Mouse (Mus musculus) liver, embryonic 11.5 days (tissue): Measurements from ENCODE around the gene Med10. TPM values are rescaled to one million over a fixed set of nuclear protein-coding genes. Genes with fewer than 3 reads are reported as not detected.

Experiments used
- ATAC-seq: fragments of 200-750 bp; cut with Nextera tagmentation; replicated peaks from 2 replicates; pipeline ENCODE4 v1.8.0; 2017; ENCODE audit warnings: moderate number of reproducible peaks, mild to moderate bottlenecking, moderate TSS enrichment, moderate library complexity; ENCODE audit not compliant: low FRiP score
- DNase-seq: peaks from one replicate; pipeline ENCODE4 v3.0.0-alpha.2; 2017; ENCODE audit warnings: low spot score
- H3K27ac ChIP-seq: fragments of 300-500 bp; sonication (generic); 2 replicates; pipeline ENCODE4 v1.5.1; 2014; ENCODE audit warnings: mild to moderate bottlenecking, low read depth, low read length, control low read depth
- H3K27me3 ChIP-seq: fragments of 300-500 bp; sonication (generic); replicated peaks from 2 replicates; pipeline ENCODE4 v1.6.1; 2014; ENCODE audit warnings: low read length, mixed read lengths; ENCODE audit not compliant: control insufficient read depth, insufficient read depth
- H3K36me3 ChIP-seq: fragments of 300-500 bp; sonication (generic); 2 replicates; pipeline ENCODE4 v1.6.1; 2014; ENCODE audit warnings: mild to moderate bottlenecking, low read length, moderate library complexity, mixed read lengths; ENCODE audit not compliant: control insufficient read depth, insufficient read depth
- H3K4me1 ChIP-seq: fragments of 300-500 bp; sonication (generic); replicated peaks from 2 replicates; pipeline ENCODE4 v1.6.1; 2014; ENCODE audit warnings: low read length, mixed read lengths; ENCODE audit not compliant: control insufficient read depth, insufficient read depth
- H3K4me2 ChIP-seq: fragments of 300-500 bp; sonication (generic); 2 replicates; pipeline ENCODE4 v1.6.1; 2014; ENCODE audit warnings: mild to moderate bottlenecking, control low read depth, moderate library complexity
- H3K4me3 ChIP-seq: fragments of 300-500 bp; sonication (generic); 2 replicates; pipeline ENCODE4 v1.5.1; 2014; ENCODE audit warnings: low read depth, low read length, control low read depth
- H3K9ac ChIP-seq: fragments of 300-500 bp; sonication (generic); 2 replicates; pipeline ENCODE4 v1.6.1; 2014; ENCODE audit warnings: low read depth, low read length, control low read depth
- H3K9me3 ChIP-seq: fragments of 300-500 bp; sonication (generic); 2 replicates; pipeline ENCODE4 v1.6.1; 2016; ENCODE audit warnings: low read length, inconsistent platforms, mixed read lengths; ENCODE audit not compliant: control insufficient read depth
- WGBS: fragments of 180-500 bp; shearing (Covaris S2); extraction: QIAGEN DNeasy Blood & Tissue Kit; methylation state at CpG from one replicate; pipeline ENCODE4 v1.1.7; 2014; 5-methylcytosine and 5-hydroxymethylcytosine counted together
- polyA plus RNA-seq: library from polyadenylated mRNA; unstranded; fragments of >200 nt; fragmentation: Nextera tagmentation; extraction: Ambion mirVana; gene quantifications from 2 replicates; pipeline ENCODE4 v1.2.1, GENCODE M21; 2014

Gene Med10
- polyA plus RNA-seq, 1 experiment from 2014 or later, result 121 TPM

- Histone ChIP-seq H3K4me2 (no peak overlapping the region), H3K27me3 (no peaks in the 10 kb centered on the region)
- DNase-seq, result no peak
Observed at GRCm38 (mm10) chr13:69821169-69821822, 19.1 kb downstream of the Med10 start.

GRCm38 (mm10) chr13:69823920-69824637 is 21.9 kb downstream of the Med10 start:
- Histone ChIP-seq H3K4me1 (no peaks in the 10 kb centered on the region), H3K27ac (no peak overlapping the region), H3K36me3 (no peaks in the 10 kb centered on the region), H3K9me3 (no peaks in the 10 kb centered on the region), H3K4me2 (no peak overlapping the region), H3K4me3 (no peak overlapping the region), H3K27me3 (no peaks in the 10 kb centered on the region), H3K9ac (no peak overlapping the region)
- ATAC-seq (no peak), DNase-seq (no peak)
- 83% methylated on average over 19 of the region's 19 CpGs for WGBS

More at GRCm38 (mm10) chr13:69821169-69821822, 19.1 kb downstream of the Med10 start:
- 44% methylated on average over 3 of the region's 3 CpGs for WGBS
- H3K9ac ChIP-seq, result no peak overlapping the region
- no peak overlapping the region for H3K4me3 ChIP-seq
- H3K9me3 ChIP-seq, result no peaks in the 10 kb centered on the region
- no peak for ATAC-seq
- 0 out of 2 replicates have a peak, but pooled peaks cover 7% of the 10 kb centered on the region for H3K36me3 ChIP-seq
- no peaks in the 10 kb centered on the region for H3K4me1 ChIP-seq
- no peak overlapping the region for H3K27ac ChIP-seq

- Histone ChIP-seq H3K9ac (no peak overlapping the region), H3K4me3 (no peak overlapping the region), H3K27ac (no peak overlapping the region), H3K4me1 (no peaks in the 10 kb centered on the region), H3K9me3 (no peaks in the 10 kb centered on the region), H3K36me3 (no peaks in the 10 kb centered on the region), H3K4me2 (no peak overlapping the region), H3K27me3 (no peaks in the 10 kb centered on the region)
- DNase-seq (no peak), ATAC-seq (no peak)
- WGBS, result 36% methylated on average over 8 of the region's 8 CpGs
Observed at GRCm38 (mm10) chr13:69825396-69826095, 23.4 kb downstream of the Med10 start.

- Histone ChIP-seq H3K4me1 (no peaks in the 10 kb centered on the region), H3K9ac (no peak overlapping the region), H3K4me3 (no peak overlapping the region), H3K4me2 (no peak overlapping the region), H3K36me3 (no peaks in the 10 kb centered on the region), H3K27ac (no peak overlapping the region), H3K9me3 (no peaks in the 10 kb centered on the region), H3K27me3 (no peaks in the 10 kb centered on the region)
- 82% methylated on average over 8 of the region's 8 CpGs for WGBS
- ATAC-seq (no peak), DNase-seq (no peak)
Observed at GRCm38 (mm10) chr13:69830606-69831005, 28.4 kb downstream of the Med10 start.

- WGBS, result 85% methylated on average over 9 of the region's 9 CpGs
- no peaks in the 10 kb centered on the region for H3K9me3 ChIP-seq
- no peak overlapping the region for H3K4me3 ChIP-seq
- H3K4me1 ChIP-seq, result no peaks in the 10 kb centered on the region
- ATAC-seq (no peak), DNase-seq (no peak)
- H3K9ac ChIP-seq, result no peak overlapping the region
- no peaks in the 10 kb centered on the region for H3K36me3 ChIP-seq
- no peak overlapping the region for H3K27ac ChIP-seq
- H3K4me2 ChIP-seq, result no peak overlapping the region
- H3K27me3 ChIP-seq, result no peaks in the 10 kb centered on the region
Observed at GRCm38 (mm10) chr13:69832578-69832977, 30.4 kb downstream of the Med10 start.

- Histone ChIP-seq H3K4me3 (no peak overlapping the region), H3K4me1 (no peaks in the 10 kb centered on the region), H3K4me2 (no peak overlapping the region), H3K9ac (no peak overlapping the region), H3K36me3 (no peaks in the 10 kb centered on the region), H3K27me3 (no peaks in the 10 kb centered on the region), H3K27ac (no peak overlapping the region), H3K9me3 (no peaks in the 10 kb centered on the region)
- 84% methylated on average over 11 of the region's 11 CpGs for WGBS
- no peak for DNase-seq
- no peak for ATAC-seq
Observed at GRCm38 (mm10) chr13:69833416-69833815, 31.2 kb downstream of the Med10 start.

GRCm38 (mm10) chr13:69845592-69845991 is 43.4 kb downstream of the Med10 start:
- Histone ChIP-seq H3K9me3 (no peaks in the 10 kb centered on the region), H3K9ac (no peak overlapping the region), H3K36me3 (no peaks in the 10 kb centered on the region), H3K4me3 (no peak overlapping the region), H3K27ac (no peak overlapping the region), H3K4me2 (no peak overlapping the region), H3K4me1 (no peaks in the 10 kb centered on the region), H3K27me3 (no peaks in the 10 kb centered on the region)
- ATAC-seq (no peak), DNase-seq (no peak)
- 91% methylated on average over 1 of the region's 1 CpGs for WGBS

GRCm38 (mm10) chr13:69849579-69849978 is 47.4 kb downstream of the Med10 start:
- H3K4me1 ChIP-seq, result no peaks in the 10 kb centered on the region
- no peak overlapping the region for H3K27ac ChIP-seq
- no peak overlapping the region for H3K9ac ChIP-seq
- H3K27me3 ChIP-seq, result no peaks in the 10 kb centered on the region
- DNase-seq (no peak), ATAC-seq (no peak)
- H3K4me3 ChIP-seq, result no peak overlapping the region
- H3K36me3 ChIP-seq, result no peaks in the 10 kb centered on the region
- no peak overlapping the region for H3K4me2 ChIP-seq
- WGBS, result 90% methylated on average over 1 of the region's 1 CpGs
- H3K9me3 ChIP-seq, result no peaks in the 10 kb centered on the region
